Mouse (Mus musculus) 3134 (cell line): ENCODE measurements around the gene Zcchc13.
"Not testable (repeated sequence)": the region's sequence is repeated elsewhere in the genome, so short reads cannot be mapped to it uniquely, and the experiment has no call there.

ENCODE experiments used
- DNase-seq: peaks from one replicate; pipeline ENCODE4 v3.0.0-alpha.2; 2011; ENCODE audit warnings: low spot score; ENCODE audit not compliant: insufficient read length; ENCODE audit errors: extremely low read depth

The Zcchc13 gene

DNA sequence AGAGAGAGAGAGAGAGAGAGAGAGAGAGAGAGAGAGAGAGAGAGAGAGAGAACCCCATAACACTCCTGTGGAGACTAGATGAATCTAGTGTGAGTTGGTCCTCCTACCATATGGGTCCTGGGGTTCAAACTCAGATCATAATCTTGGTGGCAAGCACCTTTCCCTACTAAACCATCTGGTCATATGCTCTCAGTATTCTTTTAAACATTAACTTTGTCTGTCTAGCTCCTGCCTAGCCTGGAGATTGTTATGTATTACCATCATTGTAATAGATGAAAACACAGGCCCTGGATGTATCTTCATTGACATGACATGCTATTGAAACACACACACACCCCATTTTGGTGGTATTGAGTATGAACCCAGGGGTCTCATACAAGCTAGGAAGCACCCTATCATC is 5.6 kb downstream of the Zcchc13 start:
- no peak for DNase-seq

DNA sequence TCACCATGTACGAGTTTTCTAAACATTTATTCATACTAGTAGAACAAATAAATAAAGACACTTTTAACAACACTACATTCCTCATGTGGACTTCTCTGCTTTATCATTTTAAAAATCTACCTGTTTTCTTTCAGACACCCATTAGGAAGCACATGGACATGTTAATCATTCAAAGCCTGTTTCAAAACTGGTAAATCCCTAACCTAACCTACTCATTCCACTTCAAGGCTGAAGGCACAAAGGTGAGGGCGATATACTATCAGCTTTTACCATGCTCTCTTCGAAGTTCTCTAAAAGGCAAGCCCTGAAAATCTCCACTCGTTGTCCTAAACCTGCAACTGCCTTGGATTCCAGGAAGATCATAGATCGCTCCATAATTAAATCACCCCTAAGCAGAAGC is 8.2 kb downstream of the Zcchc13 start:
- DNase-seq = no peak

DNA sequence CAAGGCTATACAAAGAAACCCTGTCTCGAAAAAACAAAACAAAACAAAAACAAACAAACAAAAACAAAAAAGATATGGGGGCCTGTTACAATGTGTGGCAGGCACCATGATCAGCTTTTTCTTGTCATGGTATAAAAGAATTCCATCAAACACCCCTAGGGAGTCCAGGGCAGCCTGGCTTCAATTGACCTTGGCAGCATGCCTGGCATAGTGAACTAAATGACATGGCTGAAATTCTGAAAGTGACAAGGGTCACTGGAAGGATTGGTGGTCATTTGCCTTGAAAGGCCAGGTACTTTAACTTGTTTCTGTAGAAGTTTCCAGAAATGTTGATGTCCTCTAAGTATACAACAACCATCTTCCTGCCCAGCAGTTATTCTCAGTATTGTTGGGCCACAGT is 13.9 kb downstream of the Zcchc13 start:
- DNase-seq = no peak

DNA sequence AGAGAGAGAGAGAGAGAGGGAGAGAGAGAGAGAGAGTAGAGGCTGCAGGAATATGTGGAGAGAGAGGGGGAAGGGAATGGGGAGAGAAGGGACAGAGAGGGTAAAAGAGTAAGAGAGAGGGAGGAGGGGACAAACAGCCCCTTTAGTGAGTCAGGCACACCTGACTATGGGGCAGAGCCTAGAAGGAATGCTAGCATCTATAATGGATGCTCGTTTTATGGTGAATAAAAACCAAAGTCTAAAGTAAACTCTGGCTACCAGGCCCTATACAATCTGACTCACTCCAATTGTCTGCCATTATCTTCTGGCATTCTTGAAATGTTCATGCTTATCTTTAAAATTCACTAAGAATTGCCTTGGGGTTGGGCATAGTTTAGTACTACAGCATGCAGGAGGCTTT is 21.7 kb downstream of the Zcchc13 start:
- no peak for DNase-seq

DNA sequence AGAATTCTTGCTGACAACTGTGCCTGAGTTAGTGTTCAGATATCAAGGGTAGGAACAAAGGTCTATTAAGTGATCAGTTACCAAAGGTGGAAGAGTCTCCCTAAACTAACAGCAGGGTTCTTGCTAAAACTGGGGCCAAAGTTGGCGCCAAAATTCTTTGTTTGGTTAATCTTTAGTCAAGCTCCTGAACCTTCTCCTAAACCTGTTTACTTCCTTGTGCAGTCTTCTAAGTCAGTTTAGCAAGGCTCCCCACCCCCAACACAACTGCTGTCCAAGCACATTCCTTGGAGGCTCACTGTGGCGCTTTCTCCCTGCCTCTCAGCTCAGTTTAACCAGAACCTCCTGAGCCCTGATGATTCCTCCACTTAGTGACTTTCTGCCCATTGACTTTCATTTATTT is 22.6 kb downstream of the Zcchc13 start:
- no peak for DNase-seq

DNA sequence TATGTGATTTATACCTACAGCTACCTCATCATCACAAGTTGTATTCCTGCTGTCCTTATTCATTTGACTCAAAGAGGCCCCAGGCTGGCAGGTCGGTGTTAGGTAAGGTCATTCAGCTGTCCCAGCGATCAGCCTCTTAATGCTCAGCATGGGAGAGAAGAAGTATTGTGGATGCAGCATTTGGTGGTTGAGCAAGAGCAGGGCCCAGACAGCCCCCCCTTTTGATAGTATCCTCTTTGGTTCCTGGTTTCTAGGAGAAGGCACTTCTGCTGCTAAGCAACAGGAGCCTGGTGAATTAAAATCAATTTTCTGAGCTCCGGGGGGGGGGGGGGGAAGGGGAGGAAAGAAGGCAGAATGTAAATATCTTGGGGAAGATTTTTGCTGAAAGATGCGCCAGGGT is 28.6 kb downstream of the Zcchc13 start:
- no peak for DNase-seq

DNA sequence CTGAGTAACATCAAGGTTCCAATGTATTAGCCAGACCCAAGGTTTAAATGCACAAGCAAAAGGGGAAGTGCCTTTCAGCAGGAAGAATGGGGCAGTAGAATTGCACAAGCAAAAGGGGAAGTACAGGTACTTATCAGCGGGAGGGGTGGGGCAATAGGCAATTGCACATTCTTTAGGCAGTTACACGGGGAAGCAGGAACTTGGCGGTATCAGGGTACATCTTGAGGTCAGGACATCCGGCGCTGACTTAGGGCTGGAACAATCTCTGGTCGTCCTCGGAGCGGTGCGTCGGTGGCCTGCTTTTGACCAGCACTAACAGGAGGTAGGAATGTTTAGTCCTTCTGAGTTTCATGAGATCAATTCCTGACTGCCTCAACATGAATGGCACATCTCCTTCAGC is 34.1 kb downstream of the Zcchc13 start:
- not testable (repeated sequence) for DNase-seq

DNA sequence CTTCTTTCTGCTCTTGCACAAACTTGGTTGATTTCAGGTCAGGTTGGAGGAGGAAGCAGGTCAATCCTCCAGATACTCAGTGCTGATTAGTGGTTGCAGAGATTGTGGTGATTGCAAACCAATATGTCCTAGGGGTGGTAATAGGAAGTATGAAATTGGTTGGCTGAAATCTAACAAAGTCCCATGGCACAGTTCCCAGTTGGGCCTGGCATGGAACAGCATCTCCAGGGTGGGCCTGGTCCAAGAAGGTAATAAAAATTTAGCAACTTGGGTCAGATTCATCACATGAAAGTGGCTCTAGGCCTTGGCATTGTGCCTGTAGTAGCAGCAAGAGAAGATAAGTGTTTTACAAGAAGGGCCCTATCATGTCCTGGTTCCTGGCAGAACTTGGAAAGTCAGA is 39.9 kb downstream of the Zcchc13 start:
- no peak for DNase-seq

DNA sequence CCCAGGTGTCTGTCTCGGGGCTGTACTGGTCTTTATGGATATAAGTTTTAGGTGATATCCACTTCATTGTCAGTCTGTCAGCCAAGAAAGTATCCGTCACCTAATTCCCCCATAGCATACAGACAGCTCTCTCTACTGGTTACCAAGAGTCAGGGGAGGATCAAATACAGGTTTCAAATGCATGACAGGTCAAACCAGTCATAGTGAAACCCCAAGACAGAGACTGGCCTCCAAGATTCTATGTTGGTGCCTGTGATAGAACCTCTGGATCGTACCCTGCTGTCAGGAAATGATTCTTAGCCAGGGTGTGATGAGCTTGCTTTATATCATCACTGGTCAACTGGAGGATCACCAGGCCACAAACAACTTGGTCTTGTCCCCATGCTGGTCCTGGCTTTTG is 43.4 kb downstream of the Zcchc13 start:
- DNase-seq = no peak

DNA sequence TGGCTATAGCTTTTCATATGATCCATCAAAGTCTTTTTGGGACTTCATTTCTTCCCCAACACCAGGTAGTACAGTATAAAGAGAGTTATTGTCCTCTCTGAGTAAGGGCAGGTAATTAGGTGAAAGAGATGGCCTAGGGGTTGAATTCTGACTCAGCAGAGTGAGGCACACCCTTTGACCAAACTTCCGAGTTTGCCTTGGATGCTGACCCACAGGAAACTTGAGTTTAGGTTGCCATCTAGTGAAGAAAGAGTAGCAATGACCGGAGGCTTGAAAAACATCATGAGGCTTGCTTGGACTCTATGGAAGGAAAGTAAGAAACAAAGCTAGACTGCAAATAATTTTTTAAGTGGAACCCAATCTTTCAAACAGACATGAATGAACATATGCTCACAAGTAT is 44.3 kb downstream of the Zcchc13 start:
- DNase-seq = no peak
